Mouse (Mus musculus) CD8-positive naive resting alpha-beta T cell, adult 2 months (primary cell): ENCODE measurements at regions not wholly inside any gene's neighbourhood (a gene's known extent, or its start where the extent isn't known, plus 50 kb on each side); places are given as distances from the start of the nearest gene placed in this dataset.

ENCODE experiments used
- DNase-seq, 2 experiments: peaks; one replicate each; pipeline ENCODE4 v3.0.0; 2022; ENCODE audit warnings: low read depth in 2 of 2, low spot score in 2 of 2

- DNase-seq: no peak
Observed at GRCm38 (mm10) chr9:61253761-61254160, 118.4 kb upstream of the Tle3 start.

- no peak for DNase-seq
Observed at GRCm38 (mm10) chr9:61257488-61257887, 114.7 kb upstream of the Tle3 start.

GRCm38 (mm10) chr9:61258100-61258499 lies 114.1 kb upstream of the Tle3 start:
- no peak for DNase-seq

- DNase-seq: no peak
Observed at GRCm38 (mm10) chr9:61259421-61260174, 112.6 kb upstream of the Tle3 start.

GRCm38 (mm10) chr9:61261263-61261662 lies 110.9 kb upstream of the Tle3 start:
- no peak for DNase-seq

GRCm38 (mm10) chr9:61261739-61262333 lies 110.3 kb upstream of the Tle3 start:
- DNase-seq: no peak

- DNase-seq: no peak
Observed at GRCm38 (mm10) chr9:61263335-61263734, 108.8 kb upstream of the Tle3 start.

GRCm38 (mm10) chr9:61265466-61265865 lies 106.7 kb upstream of the Tle3 start:
- no peak for DNase-seq

- no peak for DNase-seq
Observed at GRCm38 (mm10) chr9:61266992-61267391, 105.2 kb upstream of the Tle3 start.

GRCm38 (mm10) chr9:61267541-61267940 lies 104.6 kb upstream of the Tle3 start:
- no peak for DNase-seq

- DNase-seq: no peak
Observed at GRCm38 (mm10) chr9:61268162-61268561, 104.0 kb upstream of the Tle3 start.

- no peak for DNase-seq
Observed at GRCm38 (mm10) chr9:61268681-61269080, 103.5 kb upstream of the Tle3 start.

- DNase-seq: no peak
Observed at GRCm38 (mm10) chr9:61269151-61269870, 102.9 kb upstream of the Tle3 start.

- no peak for DNase-seq
Observed at GRCm38 (mm10) chr9:61271243-61271642, 100.9 kb upstream of the Tle3 start.

- DNase-seq: no peak
Observed at GRCm38 (mm10) chr9:61271769-61272352, 100.3 kb upstream of the Tle3 start.

- DNase-seq: no peak
Observed at GRCm38 (mm10) chr9:61274020-61274419, 98.1 kb upstream of the Tle3 start.

GRCm38 (mm10) chr9:61277369-61278215 lies 94.6 kb upstream of the Tle3 start:
- DNase-seq: peak; percentile 30 to 53

- DNase-seq: no peak
Observed at GRCm38 (mm10) chr9:61278216-61278758, 93.9 kb upstream of the Tle3 start.

- DNase-seq: no peak
Observed at GRCm38 (mm10) chr9:61279044-61279543, 93.1 kb upstream of the Tle3 start.

- no peak for DNase-seq
Observed at GRCm38 (mm10) chr9:61280856-61281582, 91.1 kb upstream of the Tle3 start.
